Mouse (Mus musculus) urinary bladder, postnatal 0 days (tissue): ENCODE measurements around the gene Elobl. TPM values are rescaled to one million over a fixed set of nuclear protein-coding genes. Genes with fewer than 3 reads are reported as not detected.

Experiments used
- polyA plus RNA-seq: library from polyadenylated mRNA; unstranded; fragments of >200 nt; fragmentation: Nextera tagmentation; extraction: Ambion mirVana; gene quantifications from 2 replicates; pipeline ENCODE4 v1.2.1, GENCODE M21; 2015

Elobl gene
- not detected in 2 replicates for polyA plus RNA-seq

GRCm38 (mm10) chr11:88966881-88967361 is at the start of gene Elobl:
Gene Elobl, minus strand, starts transcription at chr11:88966931.

GRCm38 (mm10) chr11:88998974-88999722 is 32.4 kb upstream of the Elobl start, which contains the start of gene Trim25:
Gene Trim25, plus strand, starts transcription at chr11:88999376.

GRCm38 (mm10) chr11:88970202-88970732 is 3.5 kb upstream of the Elobl start, which contains the start of gene Coil:
Gene Coil, plus strand, starts transcription at chr11:88970252.

GRCm38 (mm10) chr11:88955217-88955969 is 11.3 kb downstream of the Elobl start, which contains the start of gene Scpep1:
Gene Scpep1, minus strand, starts transcription at chr11:88955465.

Other genes with a start within 250 kb of the Elobl start
- 9.9 and 10.4 TPM in 2 replicates for gene Msi2, start 248.4 kb downstream of the Elobl start, polyA plus RNA-seq
- gene Akap1, start 102.3 kb downstream of the Elobl start, polyA plus RNA-seq = 14.5 and 17.3 TPM in 2 replicates
- gene Scpep1, start 11.5 kb downstream of the Elobl start, polyA plus RNA-seq = 71.0 and 83.6 TPM in 2 replicates
- gene Coil, start 3.3 kb upstream of the Elobl start, polyA plus RNA-seq = 4.8 TPM in 2 replicates
- gene Trim25, start 32.4 kb upstream of the Elobl start, polyA plus RNA-seq = 13.7 and 17.9 TPM in 2 replicates
- 2.3 and 2.7 TPM in 2 replicates for gene Dgke, start 99.9 kb upstream of the Elobl start, polyA plus RNA-seq
- gene Gm525, start 106.9 kb upstream of the Elobl start, polyA plus RNA-seq = 0.67 and 1.6 TPM in 2 replicates